Mouse (Mus musculus) lung, adult 2 months (tissue): ENCODE results near the gene Corin.
A peak's percentile ranks its signal among the peaks of the same experiment; 100 is the strongest.

ENCODE experiments used
- CTCF ChIP-seq: fragments of 200-500 bp; IDR thresholded peaks from 2 replicates; pipeline ENCODE4 v1.5.1; 2011; ENCODE audit warnings: mild to moderate bottlenecking, low read length, control low read depth; ENCODE audit not compliant: insufficient read depth
- POLR2A ChIP-seq: fragments of 200-500 bp; IDR thresholded peaks from 2 replicates; pipeline ENCODE4 v1.6.1; 2011; ENCODE audit warnings: low read depth, mild to moderate bottlenecking, control low read depth, low read length, borderline replicate concordance; ENCODE audit errors: extremely low read depth

DNA sequence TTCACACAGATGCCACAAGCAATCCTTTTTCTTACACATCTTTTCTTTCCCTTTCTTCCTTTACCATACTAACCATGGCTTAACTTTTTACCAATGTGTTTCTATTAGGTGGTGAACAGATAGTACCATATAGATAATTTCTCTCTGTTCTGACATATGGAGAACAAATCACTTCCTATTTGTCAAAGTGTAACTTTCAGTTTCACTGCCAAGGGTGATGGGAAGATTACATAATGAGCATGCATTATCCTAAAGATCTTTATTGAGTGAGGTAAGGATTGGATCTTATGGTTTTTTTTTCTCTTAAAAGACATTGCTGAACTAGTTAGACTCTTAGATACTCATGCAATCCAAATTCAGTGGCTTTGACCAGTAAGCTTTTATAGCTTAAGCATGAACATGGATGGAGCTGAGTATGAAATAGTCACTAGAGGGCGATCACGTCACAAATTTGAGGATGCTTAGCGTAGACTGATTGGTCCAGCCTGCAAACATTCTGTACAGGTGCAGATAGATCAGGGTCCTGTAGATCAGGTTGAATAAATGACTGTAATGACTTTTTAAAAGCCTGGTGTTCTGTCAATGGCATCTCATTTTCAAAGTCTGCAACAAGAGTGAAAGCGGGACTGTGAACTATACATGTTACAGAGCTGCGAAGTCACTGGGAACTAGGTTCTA is 154.1 kb downstream of the Corin start:
- peak; percentile 35; the same call in 1 of the 2 replicates for TF ChIP-seq CTCF
- no peak for TF ChIP-seq POLR2A
